7 mouse cellular contexts compared by ENCODE assay signal in the genomic region with DNA sequence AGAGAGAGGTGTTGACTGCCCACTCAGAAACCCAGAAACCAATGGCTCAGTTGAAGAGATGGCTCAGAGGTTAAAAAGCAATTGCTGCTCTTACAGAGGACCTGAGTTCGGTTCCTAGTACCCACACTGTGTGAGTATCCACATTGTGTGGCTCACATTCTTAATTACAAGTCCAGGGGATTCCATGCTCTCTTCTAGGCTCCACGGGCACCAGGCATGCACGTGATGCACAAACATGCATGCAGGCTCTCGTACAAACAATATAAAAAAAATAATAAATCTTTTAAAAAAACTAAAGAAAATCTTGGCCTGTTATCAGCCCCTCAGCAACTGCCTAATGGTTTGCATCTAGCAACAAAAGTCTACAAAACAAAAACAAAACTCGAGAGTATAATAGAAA. TPM values are rescaled to one million over a fixed set of nuclear protein-coding genes. Genes with fewer than 3 reads are reported as not detected.
DNase-seq lines count a peak whose midpoint lies in the region; ATAC-seq and TF ChIP-seq lines count a peak whose summit lies in the region.

No protein-coding gene starts in this region.

- peak; percentile 8 for DNase-seq in lung, adult 2 months
- no peak for DNase-seq in lung, adult 18-20 months
- no peak for DNase-seq in embryonic facial prominence, embryonic 11.5 days (ENCODE audit: low spot score)
- no peak for DNase-seq in intestine, embryonic 14.5 days (ENCODE audit: low spot score)
- no peak for DNase-seq in gastrocnemius, adult 18-20 months (ENCODE audit: low spot score)
- DNase-seq in ovary, postnatal 14 days (ENCODE audit: low spot score): no peak

- ATAC-seq in embryonic facial prominence, embryonic 11.5 days (replicated peaks; ENCODE audit: insufficient number of reproducible peaks, low FRiP score, low TSS enrichment, low read depth): peak; percentile 26; the same call in 1 of the 2 replicates
- peak; percentile 29; the same call in 1 of the 2 replicates for ATAC-seq in intestine, embryonic 14.5 days (replicated peaks; ENCODE audit: low FRiP score, low TSS enrichment, low read depth)

- no peaks in the 10 kb centered on the region for H3K36me3 ChIP-seq in embryonic facial prominence, embryonic 11.5 days (replicated peaks; ENCODE audit: control insufficient read depth, insufficient read depth, low read depth, low read length)
- no peaks in the 10 kb centered on the region for H3K36me3 ChIP-seq in intestine, embryonic 14.5 days (ENCODE audit: control insufficient read depth, insufficient read depth, low read length)
- H3K36me3 ChIP-seq in myocyte (ENCODE audit: control insufficient read depth, insufficient read depth): no peaks in the 10 kb centered on the region

- no peaks in the 10 kb centered on the region for H3K79me2 ChIP-seq in myocyte (ENCODE audit: control insufficient read depth, insufficient read depth)

- H3K4me1 ChIP-seq in lung, adult 2 months (ENCODE audit: control insufficient read depth, insufficient read depth, low read length): peaks cover 2% of the 10 kb centered on the region; the same call in 1 of the 2 replicates
- no peaks in the 10 kb centered on the region for H3K4me1 ChIP-seq in embryonic facial prominence, embryonic 11.5 days (ENCODE audit: control insufficient read depth, insufficient read depth, low read length)
- no peaks in the 10 kb centered on the region for H3K4me1 ChIP-seq in intestine, embryonic 14.5 days (replicated peaks; ENCODE audit: control insufficient read depth, insufficient read depth, low read length)

- peak overlapping the region; percentile 62 for H3K4me2 ChIP-seq in embryonic facial prominence, embryonic 11.5 days (ENCODE audit: low read depth, low read length)
- peak overlapping the region; percentile 68 for H3K4me2 ChIP-seq in intestine, embryonic 14.5 days (ENCODE audit: low read length)
- peak overlapping the region; percentile 81 for H3K4me2 ChIP-seq in myocyte (ENCODE audit: low read depth)

- no peak overlapping the region for H3K4me3 ChIP-seq in lung, adult 2 months (replicated peaks; ENCODE audit: extremely low read depth, low read depth, low read length)
- H3K4me3 ChIP-seq in embryonic facial prominence, embryonic 11.5 days (ENCODE audit: low read depth, low read length): peak overlapping the region; percentile 43
- H3K4me3 ChIP-seq in intestine, embryonic 14.5 days (ENCODE audit: low read depth, low read length): peak overlapping the region; percentile 56
- peak overlapping the region; percentile 56 for H3K4me3 ChIP-seq in myocyte

- H3K27ac ChIP-seq in embryonic facial prominence, embryonic 11.5 days (replicated peaks; ENCODE audit: low read depth, low read length): no peak overlapping the region
- peak overlapping the region; percentile 70; the same call in 1 of the 2 replicates for H3K27ac ChIP-seq in intestine, embryonic 14.5 days (ENCODE audit: low read depth)

- no peaks in the 10 kb centered on the region for H3K9me3 ChIP-seq in embryonic facial prominence, embryonic 11.5 days (replicated peaks; ENCODE audit: control insufficient read depth, low read length)
- H3K9me3 ChIP-seq in intestine, embryonic 14.5 days (ENCODE audit: control insufficient read depth, low read length): no peaks in the 10 kb centered on the region

- H3ac ChIP-seq in myocyte (ENCODE audit: control insufficient read depth, insufficient read length): no peak overlapping the region

- TF ChIP-seq POLR2A in lung, adult 2 months (IDR thresholded peaks at IDR 0.05; ENCODE audit: borderline replicate concordance, extremely low read depth, low read depth, low read length): no peak
- TF ChIP-seq POLR2A in myocyte (IDR thresholded peaks at IDR 0.05; ENCODE audit: insufficient read length, low read depth): no peak

- WGBS in lung, adult 2 months: 59% methylated on average over 5 of the region's 5 CpGs
- WGBS in embryonic facial prominence, embryonic 11.5 days: 67% methylated on average over 5 of the region's 5 CpGs
- WGBS in intestine, embryonic 14.5 days: 64% methylated on average over 5 of the region's 5 CpGs

- peak overlapping the region; percentile 54 for H3K9ac ChIP-seq in embryonic facial prominence, embryonic 11.5 days (replicated peaks; ENCODE audit: low read length)
- H3K9ac ChIP-seq in intestine, embryonic 14.5 days (ENCODE audit: low read length): peak overlapping the region; percentile 51

- TF ChIP-seq CTCF in lung, adult 2 months (IDR thresholded peaks at IDR 0.05; ENCODE audit: insufficient read depth, low read length): no peak

- no peaks in the 10 kb centered on the region for H3K27me3 ChIP-seq in embryonic facial prominence, embryonic 11.5 days (ENCODE audit: control insufficient read depth, insufficient read depth, low read length)
- no peaks in the 10 kb centered on the region for H3K27me3 ChIP-seq in intestine, embryonic 14.5 days (replicated peaks; ENCODE audit: control insufficient read depth, insufficient read depth, low read length)
- no peaks in the 10 kb centered on the region for H3K27me3 ChIP-seq in myocyte (ENCODE audit: control insufficient read depth, insufficient read depth, insufficient read length)

TF ChIP-seq in myocyte, 11 proteins besides CTCF, POLR2A, EP300 and RAD21:
- TF ChIP-seq TCF3 (IDR thresholded peaks at IDR 0.05; ENCODE audit: insufficient read length, low read depth) (no peak), REST (IDR thresholded peaks at IDR 0.05; ENCODE audit: insufficient read depth, insufficient read length) (no peak), TCF12 (IDR thresholded peaks at IDR 0.05; ENCODE audit: insufficient read depth, poor library complexity, severe bottlenecking) (no peak), USF1 (IDR thresholded peaks at IDR 0.05; ENCODE audit: low read depth) (no peak), MYOG (IDR thresholded peaks at IDR 0.05; ENCODE audit: control insufficient read depth in 1 of 3, insufficient read depth in 1 of 3, insufficient read length in 2 of 3, low read depth in 2 of 3) (no peak), MYOD1 (IDR thresholded peaks at IDR 0.05; ENCODE audit: control insufficient read depth in 1 of 3, insufficient read length in 2 of 3, low read depth in 2 of 3) (no peak), E2F4 (IDR thresholded peaks at IDR 0.05; ENCODE audit: insufficient read depth) (no peak)

RNA-seq across cellular contexts. Expression of gene Egf, which starts 30.6 kb away (rescaled TPM):
- 0.66 and 3.1 TPM in 2 replicates for polyA plus RNA-seq in lung, adult 2 months (2012; rRNA removed)
- polyA plus RNA-seq in embryonic facial prominence, embryonic 11.5 days (2014; fragmentation: Nextera tagmentation; extraction: Ambion mirVana): 1.3 and 1.6 TPM in 2 replicates
- 1.8 and 2.0 TPM in 2 replicates for polyA plus RNA-seq in intestine, embryonic 14.5 days (2014; fragmentation: Nextera tagmentation; extraction: Ambion mirVana)
- polyA plus RNA-seq in myocyte (2012; fragmentation: generic; extraction: Trizol): 0.38 TPM
- total RNA-seq in gastrocnemius, adult 18-20 months (2021): 10 to 100 TPM; 25.9 to 30.3 TPM
